Mouse (Mus musculus) thymus, adult 2 months (tissue): Measurements from ENCODE around the gene Gng12. TPM values are rescaled to one million over a fixed set of nuclear protein-coding genes. Genes with fewer than 3 reads are reported as not detected.
"Not testable (repeated sequence)": the region's sequence is repeated elsewhere in the genome, so short reads cannot be mapped to it uniquely, and the experiment has no call there.

Source experiments
- DNase-seq: peaks from one replicate; pipeline ENCODE4 v3.0.0; 2021
- H3K27ac ChIP-seq: fragments of 200-500 bp; 2 replicates; pipeline ENCODE4 v1.5.1; 2012; ENCODE audit warnings: low read length, control low read depth; ENCODE audit not compliant: control insufficient read depth, insufficient read depth
- H3K27me3 ChIP-seq: fragments of 200-500 bp; 2 replicates; pipeline ENCODE4 v1.6.1; 2012; ENCODE audit warnings: mild to moderate bottlenecking, low read length, moderate library complexity, mixed read lengths; ENCODE audit not compliant: control insufficient read depth, insufficient read depth
- H3K36me3 ChIP-seq: fragments of 200-500 bp; 2 replicates; pipeline ENCODE4 v1.6.1; 2012; ENCODE audit warnings: mild to moderate bottlenecking, low read length, moderate library complexity; ENCODE audit not compliant: control insufficient read depth, insufficient read depth
- H3K4me1 ChIP-seq: fragments of 200-500 bp; replicated peaks from 2 replicates; pipeline ENCODE4 v1.6.1; 2012; ENCODE audit warnings: low read length; ENCODE audit not compliant: control insufficient read depth, insufficient read depth
- H3K4me3 ChIP-seq: fragments of 200-500 bp; 2 replicates; pipeline ENCODE4 v1.5.1; 2012; ENCODE audit warnings: mild to moderate bottlenecking, low read length, control low read depth, moderate library complexity; ENCODE audit not compliant: control insufficient read depth, insufficient read depth
- CTCF ChIP-seq: fragments of 200-500 bp; IDR thresholded peaks from 2 replicates; pipeline ENCODE4 v1.5.1; 2012; ENCODE audit warnings: mild to moderate bottlenecking, control low read depth, low read length, moderate library complexity, borderline replicate concordance; ENCODE audit not compliant: control insufficient read depth, poor library complexity, insufficient read depth; ENCODE audit errors: extremely low read depth
- POLR2A ChIP-seq: fragments of 200-500 bp; IDR thresholded peaks from 2 replicates; pipeline ENCODE4 v1.6.1; 2012; ENCODE audit warnings: mild to moderate bottlenecking, low read length, control low read depth, moderate library complexity; ENCODE audit not compliant: control insufficient read depth, poor library complexity, insufficient read depth; ENCODE audit errors: extremely low read depth
- WGBS: fragments of 180-500 bp; shearing (Covaris S2); methylation state at CpG from one replicate; pipeline ENCODE4 v1.1.7; 2018; 5-methylcytosine and 5-hydroxymethylcytosine counted together
- polyA plus RNA-seq: library from polyadenylated mRNA; depleted of rRNA; stranded (reverse); fragments of >200 nt; gene quantifications from 2 replicates; pipeline ENCODE4 v1.2.3, GENCODE M21; 2012

The Gng12 gene
- polyA plus RNA-seq, 1 experiment = 10.8 TPM

- Histone ChIP-seq H3K27me3 (no peaks in the 10 kb centered on the region), H3K4me1 (peaks cover 3% of the 10 kb centered on the region; the same call in 1 of the 2 replicates), H3K4me3 (no peak overlapping the region), H3K36me3 (no peaks in the 10 kb centered on the region), H3K27ac (no peak overlapping the region)
- whole genome bisulfite sequencing = 83% methylated on average over 7 of the region's 7 CpGs
- DNase-seq = no peak
- TF ChIP-seq POLR2A = no peak
- no peak for TF ChIP-seq CTCF
These were observed 120.4 kb downstream of the Gng12 start for GRCm38 (mm10) chr6:67016520-67017111.

GRCm38 (mm10) chr6:67018365-67018764, 122.2 kb downstream of the Gng12 start:
- Histone ChIP-seq H3K4me3 (no peak overlapping the region), H3K4me1 (no peaks in the 10 kb centered on the region), H3K27me3 (no peaks in the 10 kb centered on the region), H3K36me3 (no peaks in the 10 kb centered on the region), H3K27ac (no peak overlapping the region)
- no peak for DNase-seq
- TF ChIP-seq POLR2A = no peak
- TF ChIP-seq CTCF = no peak
- WGBS = 96% methylated on average over 4 of the region's 4 CpGs

- WGBS = 97% methylated on average over 7 of the region's 7 CpGs
- H3K36me3 ChIP-seq, H3K4me3 ChIP-seq, H3K27me3 ChIP-seq, H3K27ac ChIP-seq, H3K4me1 ChIP-seq, DNase-seq: not testable (repeated sequence)
These were observed 122.8 kb downstream of the Gng12 start for GRCm38 (mm10) chr6:67019001-67019400.

- Histone ChIP-seq H3K27me3 (no peaks in the 10 kb centered on the region), H3K27ac (no peak overlapping the region), H3K4me1 (no peaks in the 10 kb centered on the region), H3K4me3 (no peak overlapping the region), H3K36me3 (no peaks in the 10 kb centered on the region)
- TF ChIP-seq POLR2A (no peak), CTCF (no peak)
- WGBS = 98% methylated on average over 5 of the region's 5 CpGs
- no peak for DNase-seq
These were observed 125.1 kb downstream of the Gng12 start for GRCm38 (mm10) chr6:67021308-67021707.

GRCm38 (mm10) chr6:67023729-67024128, 127.5 kb downstream of the Gng12 start:
- WGBS = 92% methylated on average over 4 of the region's 4 CpGs
- TF ChIP-seq CTCF (no peak), POLR2A (no peak)
- H3K4me3 ChIP-seq = no peak overlapping the region
- no peaks in the 10 kb centered on the region for H3K36me3 ChIP-seq
- H3K4me1 ChIP-seq = no peaks in the 10 kb centered on the region
- no peak for DNase-seq
- H3K27me3 ChIP-seq = no peaks in the 10 kb centered on the region
- H3K27ac ChIP-seq = no peak overlapping the region

- no peak for DNase-seq
- H3K4me1 ChIP-seq = no peaks in the 10 kb centered on the region
- no peak overlapping the region for H3K27ac ChIP-seq
- H3K36me3 ChIP-seq = no peaks in the 10 kb centered on the region
- 93% methylated on average over 3 of the region's 3 CpGs for WGBS
- H3K4me3 ChIP-seq = no peak overlapping the region
- TF ChIP-seq POLR2A (no peak), CTCF (no peak)
- no peaks in the 10 kb centered on the region for H3K27me3 ChIP-seq
These were observed 130.5 kb downstream of the Gng12 start for GRCm38 (mm10) chr6:67026661-67027060.
